Mouse (Mus musculus) intestine, embryonic 16.5 days (tissue): ENCODE data around the gene Creb3l1. TPM values are rescaled to one million over a fixed set of nuclear protein-coding genes. Genes with fewer than 3 reads are reported as not detected.

Experiments
- ATAC-seq: fragments of 200-750 bp; cut with Nextera tagmentation; 2 replicates; pipeline ENCODE4 v1.8.0; 2017; ENCODE audit warnings: moderate TSS enrichment, moderate library complexity
- H3K27ac ChIP-seq: fragments of 300-500 bp; sonication (generic); 2 replicates; pipeline ENCODE4 v1.5.1; 2014; ENCODE audit warnings: mild to moderate bottlenecking, low read length
- H3K27me3 ChIP-seq: fragments of 300-500 bp; sonication (generic); replicated peaks from 2 replicates; pipeline ENCODE4 v1.6.1; 2014; ENCODE audit warnings: low read length, control low read depth, mixed read lengths; ENCODE audit not compliant: control insufficient read depth, insufficient read depth
- H3K36me3 ChIP-seq: fragments of 300-500 bp; sonication (generic); 2 replicates; pipeline ENCODE4 v1.6.1; 2014; ENCODE audit warnings: low read length, control low read depth; ENCODE audit not compliant: control insufficient read depth, insufficient read depth
- H3K4me1 ChIP-seq: fragments of 300-500 bp; sonication (generic); 2 replicates; pipeline ENCODE4 v1.6.1; 2014; ENCODE audit warnings: low read length, control low read depth, mixed read lengths; ENCODE audit not compliant: control insufficient read depth, insufficient read depth
- H3K4me2 ChIP-seq: fragments of 300-500 bp; sonication (generic); 2 replicates; pipeline ENCODE4 v1.6.1; 2014; ENCODE audit warnings: low read depth, low read length, control low read depth
- H3K4me3 ChIP-seq: fragments of 300-500 bp; sonication (generic); 2 replicates; pipeline ENCODE4 v1.5.1; 2014; ENCODE audit warnings: mild to moderate bottlenecking, low read length
- H3K9ac ChIP-seq: fragments of 300-500 bp; sonication (generic); 2 replicates; pipeline ENCODE4 v1.6.1; 2014; ENCODE audit warnings: low read depth, low read length
- H3K9me3 ChIP-seq: fragments of 300-500 bp; sonication (generic); 2 replicates; pipeline ENCODE4 v1.6.1; 2016; ENCODE audit warnings: low read length, control low read depth; ENCODE audit not compliant: control insufficient read depth
- WGBS: fragments of 180-500 bp; shearing (Covaris S2); extraction: QIAGEN DNeasy Blood & Tissue Kit; methylation state at CpG from one replicate; pipeline ENCODE4 v1.1.7; 2014; 5-methylcytosine and 5-hydroxymethylcytosine counted together
- polyA plus RNA-seq: library from polyadenylated mRNA; unstranded; fragments of >200 nt; fragmentation: Nextera tagmentation; extraction: Ambion mirVana; gene quantifications from 2 replicates; pipeline ENCODE4 v1.2.1, GENCODE M21; 2015

Gene Creb3l1
- polyA plus RNA-seq = 16.6 and 17.6 TPM in 2 replicates

- no peaks in the 10 kb centered on the region for H3K27me3 ChIP-seq
- peak within 1 kb of the TSS; percentile 76 for H3K4me3 ChIP-seq
- H3K4me1 ChIP-seq = peaks cover 24% of the 10 kb centered on the region
- peak; percentile 34 for ATAC-seq
- under 1% methylated on average over 26 of the region's 27 CpGs for WGBS
- no peaks in the 10 kb centered on the region for H3K36me3 ChIP-seq
- peak within 1 kb of the TSS; percentile 75 for H3K27ac ChIP-seq
- H3K4me2 ChIP-seq = peak within 1 kb of the TSS; percentile 98
- peak within 1 kb of the TSS; percentile 79 for H3K9ac ChIP-seq
- no peaks in the 10 kb centered on the region for H3K9me3 ChIP-seq
These were observed at the start of gene Creb3l1 for GRCm38 (mm10) chr2:92024274-92024672. Creb3l1 (minus strand) TSS chr2:92024502.

- Histone ChIP-seq H3K4me2 (no peak overlapping the region), H3K27me3 (no peaks in the 10 kb centered on the region), H3K27ac (no peak overlapping the region), H3K4me1 (no peaks in the 10 kb centered on the region), H3K4me3 (no peak overlapping the region), H3K36me3 (no peaks in the 10 kb centered on the region), H3K9ac (no peak overlapping the region), H3K9me3 (no peaks in the 10 kb centered on the region)
- no peak for ATAC-seq
- WGBS = 78% methylated on average over 4 of the region's 4 CpGs
These were observed 46.8 kb upstream of the Creb3l1 start for GRCm38 (mm10) chr2:92071143-92071542.

GRCm38 (mm10) chr2:92069630-92070029 lies 45.3 kb upstream of the Creb3l1 start:
- Histone ChIP-seq H3K9ac (no peak overlapping the region), H3K36me3 (no peaks in the 10 kb centered on the region), H3K9me3 (no peaks in the 10 kb centered on the region), H3K27me3 (no peaks in the 10 kb centered on the region), H3K4me3 (no peak overlapping the region), H3K27ac (no peak overlapping the region), H3K4me2 (no peak overlapping the region), H3K4me1 (no peaks in the 10 kb centered on the region)
- 67% methylated on average over 5 of the region's 5 CpGs for WGBS
- ATAC-seq = no peak

GRCm38 (mm10) chr2:92067600-92067999 lies 43.3 kb upstream of the Creb3l1 start:
- ATAC-seq = no peak
- Histone ChIP-seq H3K4me1 (no peaks in the 10 kb centered on the region), H3K4me3 (no peak overlapping the region), H3K27ac (no peak overlapping the region), H3K27me3 (no peaks in the 10 kb centered on the region), H3K4me2 (no peak overlapping the region), H3K9me3 (no peaks in the 10 kb centered on the region), H3K36me3 (no peaks in the 10 kb centered on the region), H3K9ac (no peak overlapping the region)
- WGBS = 62% methylated on average over 3 of the region's 3 CpGs

- Histone ChIP-seq H3K4me1 (no peaks in the 10 kb centered on the region), H3K27ac (no peak overlapping the region), H3K27me3 (no peaks in the 10 kb centered on the region), H3K9ac (no peak overlapping the region), H3K4me2 (no peak overlapping the region), H3K4me3 (no peak overlapping the region), H3K9me3 (no peaks in the 10 kb centered on the region), H3K36me3 (no peaks in the 10 kb centered on the region)
- no peak for ATAC-seq
- 62% methylated on average over 1 of the region's 1 CpGs for WGBS
These were observed 42.6 kb upstream of the Creb3l1 start for GRCm38 (mm10) chr2:92066899-92067298.

- no peak overlapping the region for H3K4me2 ChIP-seq
- no peak overlapping the region for H3K4me3 ChIP-seq
- no peaks in the 10 kb centered on the region for H3K9me3 ChIP-seq
- no peaks in the 10 kb centered on the region; the same call in 1 of the 2 replicates for H3K27me3 ChIP-seq
- 64% methylated on average over 6 of the region's 6 CpGs for WGBS
- H3K36me3 ChIP-seq = no peaks in the 10 kb centered on the region
- no peak for ATAC-seq
- no peaks in the 10 kb centered on the region for H3K4me1 ChIP-seq
- H3K9ac ChIP-seq = no peak overlapping the region
- no peak overlapping the region for H3K27ac ChIP-seq
These were observed 41.6 kb upstream of the Creb3l1 start for GRCm38 (mm10) chr2:92065938-92066337.

- H3K9me3 ChIP-seq = no peaks in the 10 kb centered on the region
- no peaks in the 10 kb centered on the region for H3K36me3 ChIP-seq
- no peak overlapping the region for H3K27ac ChIP-seq
- no peak overlapping the region for H3K9ac ChIP-seq
- H3K4me3 ChIP-seq = no peak overlapping the region
- peaks cover 1% of the 10 kb centered on the region; the same call in 1 of the 2 replicates for H3K27me3 ChIP-seq
- 84% methylated on average over 8 of the region's 8 CpGs for WGBS
- no peak overlapping the region for H3K4me2 ChIP-seq
- no peaks in the 10 kb centered on the region for H3K4me1 ChIP-seq
- ATAC-seq = no peak
These were observed 41.1 kb upstream of the Creb3l1 start for GRCm38 (mm10) chr2:92065269-92065888.

- H3K4me1 ChIP-seq = peaks cover 12% of the 10 kb centered on the region
- no peak overlapping the region for H3K4me3 ChIP-seq
- H3K4me2 ChIP-seq = no peak overlapping the region
- H3K9ac ChIP-seq = no peak overlapping the region
- no peak overlapping the region for H3K27ac ChIP-seq
- 66% methylated on average over 5 of the region's 5 CpGs for WGBS
- H3K36me3 ChIP-seq = no peaks in the 10 kb centered on the region
- no peaks in the 10 kb centered on the region for H3K9me3 ChIP-seq
- no peak for ATAC-seq
- H3K27me3 ChIP-seq = peaks cover 17% of the 10 kb centered on the region
These were observed 38.8 kb upstream of the Creb3l1 start for GRCm38 (mm10) chr2:92063106-92063505.

- H3K4me2 ChIP-seq = no peak overlapping the region
- no peak for ATAC-seq
- H3K27me3 ChIP-seq = peaks cover 17% of the 10 kb centered on the region
- H3K27ac ChIP-seq = no peak overlapping the region
- H3K4me3 ChIP-seq = no peak overlapping the region
- no peaks in the 10 kb centered on the region for H3K36me3 ChIP-seq
- H3K9ac ChIP-seq = no peak overlapping the region
- H3K9me3 ChIP-seq = no peaks in the 10 kb centered on the region
- WGBS = 75% methylated on average over 5 of the region's 5 CpGs
- H3K4me1 ChIP-seq = peaks cover 12% of the 10 kb centered on the region
These were observed 37.0 kb upstream of the Creb3l1 start for GRCm38 (mm10) chr2:92061337-92061736.

GRCm38 (mm10) chr2:92060291-92060690 lies 36.0 kb upstream of the Creb3l1 start:
- Histone ChIP-seq H3K27ac (no peak overlapping the region), H3K9ac (no peak overlapping the region)

More at GRCm38 (mm10) chr2:92060291-92060690, 36.0 kb upstream of the Creb3l1 start:
- peaks cover 20% of the 10 kb centered on the region for H3K4me1 ChIP-seq
- no peaks in the 10 kb centered on the region for H3K9me3 ChIP-seq
- ATAC-seq = no peak
- H3K36me3 ChIP-seq = no peaks in the 10 kb centered on the region
- H3K27me3 ChIP-seq = peaks cover 17% of the 10 kb centered on the region
- H3K4me3 ChIP-seq = peak overlapping the region; percentile 74
- peak overlapping the region; percentile 100 for H3K4me2 ChIP-seq
- 22% methylated on average over 6 of the region's 6 CpGs for WGBS
